Mouse (Mus musculus) liver, adult 2 months (tissue): ENCODE data around the gene 4931414P19Rik. TPM values are rescaled to one million over a fixed set of nuclear protein-coding genes. Genes with fewer than 3 reads are reported as not detected.

Experiments used
- DNase-seq: peaks from one replicate; pipeline ENCODE4 v3.0.0-alpha.2; 2011; ENCODE audit warnings: low read depth, low spot score; ENCODE audit errors: extremely low read depth
- H3K27ac ChIP-seq: fragments of 200-500 bp; replicated peaks from 2 replicates; pipeline ENCODE4 v1.5.1; 2012; ENCODE audit warnings: low read depth, mild to moderate bottlenecking, control low read depth, inconsistent platforms, low read length; ENCODE audit not compliant: insufficient read depth
- H3K27me3 ChIP-seq: fragments of 200-500 bp; 2 replicates; pipeline ENCODE4 v1.6.1; 2012; ENCODE audit warnings: mild to moderate bottlenecking, moderate library complexity, low read length, inconsistent platforms; ENCODE audit not compliant: control insufficient read depth, insufficient read depth
- H3K36me3 ChIP-seq: fragments of 200-500 bp; 2 replicates; pipeline ENCODE4 v1.6.1; 2012; ENCODE audit warnings: low read length, inconsistent platforms; ENCODE audit not compliant: control insufficient read depth, insufficient read depth
- H3K4me1 ChIP-seq: fragments of 200-500 bp; 2 replicates; pipeline ENCODE4 v1.6.1; 2011; ENCODE audit warnings: low read length; ENCODE audit not compliant: control insufficient read depth, insufficient read depth
- H3K4me3 ChIP-seq: fragments of 200-500 bp; 2 replicates; pipeline ENCODE4 v1.5.1; 2011; ENCODE audit warnings: low read depth, mild to moderate bottlenecking, control low read depth, low read length, moderate library complexity; ENCODE audit not compliant: insufficient read depth
- H3K79me2 ChIP-seq: fragments of 200-500 bp; 2 replicates; pipeline ENCODE4 v1.6.1; 2012; ENCODE audit warnings: inconsistent platforms, mild to moderate bottlenecking, low read length, moderate library complexity; ENCODE audit not compliant: control insufficient read depth, insufficient read depth
- H3K9ac ChIP-seq: fragments of 200-500 bp; 2 replicates; pipeline ENCODE4 v1.6.1; 2012; ENCODE audit warnings: low read depth, mild to moderate bottlenecking, control low read depth, inconsistent platforms, low read length
- CTCF ChIP-seq: fragments of 200-500 bp; IDR thresholded peaks from 2 replicates; pipeline ENCODE4 v1.5.1; 2011; ENCODE audit warnings: low read depth, low read length, control low read depth
- POLR2A ChIP-seq: fragments of 200-500 bp; IDR thresholded peaks from 2 replicates; pipeline ENCODE4 v1.6.1; 2011; ENCODE audit warnings: low read length, control low read depth; ENCODE audit not compliant: insufficient read depth; ENCODE audit errors: extremely low read depth
- WGBS: fragments of 180-500 bp; shearing (Covaris S2); methylation state at CpG from one replicate; pipeline ENCODE4 v1.1.7; 2018; 5-methylcytosine and 5-hydroxymethylcytosine counted together
- polyA plus RNA-seq: library from polyadenylated mRNA; depleted of rRNA; stranded (reverse); fragments of >200 nt; gene quantifications from 2 replicates; pipeline ENCODE4 v1.2.3, GENCODE M21; 2012; rRNA removed
- total RNA-seq: library from RNA; depleted of rRNA; stranded (reverse); fragments of >200 nt; gene quantifications from 2 replicates; pipeline ENCODE4 v1.2.3, GENCODE M21; 2014; rRNA removed

Gene 4931414P19Rik
- total RNA-seq (3.0 and 3.1 TPM in 2 replicates), polyA plus RNA-seq (2.6 and 4.3 TPM in 2 replicates)

DNA sequence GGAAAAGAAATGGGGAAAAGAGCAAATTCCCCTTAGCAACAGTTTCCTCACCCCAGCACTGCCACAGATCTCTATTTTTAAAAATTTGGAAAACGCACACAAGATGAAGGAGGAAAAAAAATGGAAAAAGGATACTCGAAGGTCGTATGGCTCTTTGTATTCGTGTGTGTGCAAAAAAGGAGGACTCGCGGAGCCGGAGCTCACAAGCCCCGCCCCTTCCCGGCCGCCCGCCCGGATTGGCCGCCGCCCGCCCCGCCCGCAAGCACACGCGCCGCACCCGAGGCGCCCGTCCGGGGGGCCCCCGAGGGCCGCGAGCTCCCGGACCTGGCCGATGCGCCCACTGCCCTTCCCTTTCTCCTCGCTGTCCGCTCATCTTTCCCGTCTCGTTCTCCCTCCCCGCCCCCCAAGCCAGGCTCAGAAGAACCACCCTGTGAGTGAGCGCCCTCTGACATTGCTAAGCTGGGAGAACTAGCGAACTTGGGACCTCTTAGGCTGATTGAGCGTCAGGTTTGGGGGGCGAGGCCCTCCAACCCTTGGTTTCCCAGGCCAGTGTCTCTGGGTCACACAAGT is at the start of gene 4931414P19Rik:
Gene 4931414P19Rik, minus strand, starts transcription at position 242 of the 570 bp plus-strand sequence.
- Histone ChIP-seq H3K27me3 (no peaks in the 10 kb centered on the region), H3K36me3 (no peaks in the 10 kb centered on the region), H3K79me2 (no peaks in the 10 kb centered on the region), H3K4me1 (peaks cover 7% of the 10 kb centered on the region), H3K4me3 (peak within 1 kb of the TSS; percentile 71), H3K27ac (peak within 1 kb of the TSS; percentile 6; the same call in 1 of the 2 replicates), H3K9ac (peak within 1 kb of the TSS; percentile 72)
- TF ChIP-seq POLR2A (0 out of 2 replicates have a peak, but pooled peaks have one; percentile 16), CTCF (no peak)
- WGBS, result 2% methylated on average over 39 of the region's 39 CpGs
- DNase-seq, result peak; percentile 50

DNA sequence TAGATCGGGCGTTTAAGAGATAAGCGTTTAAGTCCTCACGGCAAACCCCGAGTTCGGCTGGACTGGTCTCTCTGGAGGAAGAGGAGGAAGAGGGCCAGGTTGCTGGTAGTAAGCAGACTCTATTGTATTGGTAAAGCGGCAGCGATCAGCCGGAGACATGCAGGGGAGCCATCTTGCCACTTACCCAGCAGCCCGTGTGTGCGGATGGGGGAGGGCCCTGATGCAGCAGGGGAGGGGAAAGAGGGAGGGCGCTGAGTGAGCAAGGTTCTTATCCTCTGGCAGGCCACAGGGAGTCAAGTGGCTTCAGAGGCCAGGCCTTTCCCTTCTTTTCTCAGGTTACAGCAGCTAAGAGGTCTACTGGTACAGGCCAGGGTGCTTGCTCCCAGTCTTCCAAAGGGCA is 47.7 kb upstream of the 4931414P19Rik start:
- no peaks in the 10 kb centered on the region for H3K27me3 ChIP-seq
- peak overlapping the region; percentile 78 for H3K9ac ChIP-seq
- 1% methylated on average over 12 of the region's 12 CpGs for WGBS
- H3K36me3 ChIP-seq, result peaks cover 51% of the 10 kb centered on the region
- peaks cover 4% of the 10 kb centered on the region; the same call in 1 of the 2 replicates for H3K79me2 ChIP-seq
- DNase-seq, result peak; percentile 85
- no peak for TF ChIP-seq CTCF
- no peak for TF ChIP-seq POLR2A
- H3K4me1 ChIP-seq, result peaks cover 6% of the 10 kb centered on the region
- H3K27ac ChIP-seq, result peak overlapping the region; percentile 43
- peak overlapping the region; percentile 54 for H3K4me3 ChIP-seq

DNA sequence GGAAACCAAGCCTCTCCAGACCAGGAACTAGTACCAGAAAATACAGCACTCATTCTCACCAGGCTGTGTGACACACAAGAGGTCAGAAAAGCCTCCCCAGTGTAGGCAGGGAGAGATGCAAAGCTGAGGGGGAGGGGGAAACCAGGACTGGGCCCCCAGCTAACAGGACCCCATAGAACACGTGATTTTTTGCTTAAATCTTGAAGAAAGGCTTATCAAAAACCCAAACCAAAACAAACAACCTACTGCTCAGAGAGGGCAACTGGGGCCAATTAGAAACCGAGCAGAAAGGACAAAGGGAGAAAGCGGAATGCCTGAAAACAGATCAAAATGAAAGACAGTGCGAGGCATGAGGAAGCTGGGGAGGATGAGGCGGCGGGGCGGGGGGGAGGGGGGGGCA is 47.0 kb upstream of the 4931414P19Rik start:
- Histone ChIP-seq H3K27me3 (no peaks in the 10 kb centered on the region), H3K36me3 (peaks cover 48% of the 10 kb centered on the region), H3K79me2 (peaks cover 4% of the 10 kb centered on the region; the same call in 1 of the 2 replicates), H3K27ac (no peak overlapping the region), H3K4me1 (peaks cover 6% of the 10 kb centered on the region), H3K4me3 (peak overlapping the region; percentile 54), H3K9ac (peak overlapping the region; percentile 14; the same call in 1 of the 2 replicates)
- no peak for DNase-seq
- WGBS, result 6% methylated on average over 7 of the region's 7 CpGs
- TF ChIP-seq POLR2A (no peak), CTCF (no peak)

DNA sequence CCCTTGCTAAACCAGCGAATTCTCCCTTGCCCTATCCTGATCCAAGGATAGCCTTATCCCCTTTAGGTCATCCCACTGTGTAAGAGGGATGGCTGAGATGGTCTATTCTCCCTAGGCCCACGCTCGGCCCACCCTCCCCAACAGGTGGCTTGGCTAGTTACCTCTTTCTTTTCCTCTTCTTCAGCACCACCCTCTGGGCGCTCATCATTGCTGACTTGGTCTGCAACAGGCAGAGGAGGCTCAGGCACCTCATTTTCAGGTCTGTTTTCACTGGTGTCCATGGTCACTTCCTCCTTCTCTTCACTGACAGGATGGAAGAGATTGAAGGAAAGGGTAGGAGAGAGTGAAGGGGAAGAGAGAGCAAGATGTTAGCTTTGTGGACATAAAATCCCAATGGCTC is 45.8 kb upstream of the 4931414P19Rik start:
- Histone ChIP-seq H3K4me1 (peaks cover 6% of the 10 kb centered on the region), H3K36me3 (peaks cover 50% of the 10 kb centered on the region), H3K9ac (no peak overlapping the region), H3K4me3 (no peak overlapping the region), H3K79me2 (peaks cover 4% of the 10 kb centered on the region; the same call in 1 of the 2 replicates), H3K27me3 (no peaks in the 10 kb centered on the region), H3K27ac (no peak overlapping the region)
- DNase-seq, result no peak
- TF ChIP-seq POLR2A, result no peak
- no peak for TF ChIP-seq CTCF
- 76% methylated on average over 4 of the region's 4 CpGs for WGBS

DNA sequence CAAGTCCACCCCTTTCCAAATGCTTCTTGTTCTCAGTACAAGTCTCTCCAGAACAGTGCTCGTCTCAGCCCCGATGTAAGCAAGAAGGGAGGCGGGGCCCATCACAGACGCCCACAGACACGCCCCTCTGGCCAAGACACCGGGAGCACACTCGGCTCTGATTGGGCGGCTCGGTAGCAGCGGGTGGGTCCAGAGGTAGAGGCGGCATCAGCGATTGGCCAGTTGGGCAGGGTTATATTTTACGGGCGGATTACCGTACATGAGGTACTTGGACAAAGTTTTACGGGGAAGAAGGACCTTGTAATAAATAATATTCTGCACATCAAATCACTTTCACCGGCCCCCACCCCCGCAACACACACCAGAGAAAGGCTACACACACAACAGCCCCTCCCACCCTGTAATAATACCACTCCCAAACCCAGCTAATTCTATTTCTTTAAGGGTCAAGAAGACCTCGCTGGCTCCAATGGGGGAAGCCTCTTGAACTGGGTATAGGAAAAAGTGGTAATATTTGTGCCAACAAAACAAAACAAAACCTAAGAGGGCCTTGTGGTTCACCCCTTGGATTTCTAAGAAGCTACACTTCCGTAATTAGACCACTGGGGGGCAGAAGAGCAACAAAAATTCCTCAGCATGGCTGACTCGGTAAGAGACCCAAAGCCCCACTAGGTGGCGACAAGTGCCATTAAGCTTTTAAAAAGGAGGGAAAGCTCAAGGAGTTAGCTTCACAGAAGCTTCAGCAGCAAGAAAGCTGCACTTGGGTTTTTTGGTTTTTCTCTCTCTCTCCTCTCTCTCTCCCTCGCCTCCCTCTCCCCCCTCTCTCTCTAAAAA is 45.0 kb upstream of the 4931414P19Rik start:
- Histone ChIP-seq H3K4me1 (peaks cover 6% of the 10 kb centered on the region), H3K27ac (no peak overlapping the region)

More for the DNA sequence above, 45.0 kb upstream of the 4931414P19Rik start:
- WGBS, result 64% methylated on average over 23 of the region's 23 CpGs
- H3K4me3 ChIP-seq, result no peak overlapping the region
- H3K36me3 ChIP-seq, result peaks cover 52% of the 10 kb centered on the region
- peak; percentile 77 for DNase-seq
- TF ChIP-seq POLR2A (no peak), CTCF (peak; percentile 71)
- H3K27me3 ChIP-seq, result no peaks in the 10 kb centered on the region
- H3K9ac ChIP-seq, result no peak overlapping the region
- peaks cover 4% of the 10 kb centered on the region; the same call in 1 of the 2 replicates for H3K79me2 ChIP-seq
